Mouse (Mus musculus): ENCODE results near the gene Hps1.

Hps1 gene

DNA sequence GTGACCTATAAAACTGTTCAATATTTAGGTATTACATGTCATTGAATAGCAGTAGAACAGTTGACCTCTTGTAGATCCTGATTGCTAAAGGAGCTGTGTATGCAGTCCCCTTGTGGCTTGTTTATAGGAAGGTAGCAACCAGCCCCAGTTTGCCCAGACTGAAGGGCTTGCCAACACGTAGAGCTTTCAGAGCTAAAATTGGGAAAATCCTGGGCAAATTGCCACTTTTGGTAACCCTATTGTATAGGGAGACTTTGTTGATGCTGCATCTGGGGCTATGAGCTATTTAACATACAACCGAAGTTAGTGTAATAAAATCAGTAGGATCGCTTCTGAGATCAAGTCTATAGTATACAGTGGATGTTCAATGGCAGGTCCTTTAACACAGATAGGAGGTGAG lies 61.7 kb downstream of the Hps1 start:
- DNase-seq (ENCODE audit: extremely low read depth, low read depth, low spot score), result no peak

DNA sequence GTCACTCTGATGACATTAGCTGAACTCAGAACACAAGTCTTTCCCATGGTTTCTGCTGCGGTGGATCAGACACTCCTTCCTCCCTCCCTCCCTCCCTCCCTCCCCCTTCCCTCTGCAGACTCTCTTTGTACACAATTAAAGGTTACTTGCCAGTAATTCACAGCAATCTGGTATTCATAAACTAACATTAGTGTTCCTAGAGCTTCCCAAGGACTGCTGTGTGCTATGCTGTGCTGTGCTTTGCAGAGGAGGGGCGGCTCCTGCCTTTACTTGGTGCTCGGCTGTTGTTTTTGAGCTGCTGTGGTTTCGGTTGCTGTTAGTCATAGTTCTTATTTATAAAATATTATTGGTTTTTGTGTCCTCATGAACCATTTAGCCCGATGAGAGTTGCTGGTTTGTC lies 62.1 kb downstream of the Hps1 start:
- DNase-seq (ENCODE audit: extremely low read depth, low read depth, low spot score), result no peak

DNA sequence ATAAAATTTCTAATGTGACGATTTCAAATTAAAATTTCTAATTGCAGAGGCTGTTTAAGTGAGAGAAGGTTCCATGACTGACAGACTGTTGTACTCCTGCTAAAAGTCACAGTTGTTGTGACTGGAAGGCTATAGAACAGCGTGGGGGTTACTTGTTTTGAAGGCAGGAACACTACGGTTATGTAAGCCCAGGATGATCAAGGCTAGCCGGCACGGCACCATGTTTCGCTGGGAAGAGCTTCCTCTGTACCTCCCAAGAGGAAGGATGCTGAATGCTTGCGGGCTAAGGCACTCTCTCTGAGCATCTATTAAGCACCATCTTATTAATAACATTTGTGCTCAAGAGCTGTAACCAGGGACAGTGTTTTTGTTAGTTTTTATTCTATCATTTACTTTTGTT lies 63.3 kb downstream of the Hps1 start:
- DNase-seq (ENCODE audit: extremely low read depth, low read depth, low spot score), result no peak

DNA sequence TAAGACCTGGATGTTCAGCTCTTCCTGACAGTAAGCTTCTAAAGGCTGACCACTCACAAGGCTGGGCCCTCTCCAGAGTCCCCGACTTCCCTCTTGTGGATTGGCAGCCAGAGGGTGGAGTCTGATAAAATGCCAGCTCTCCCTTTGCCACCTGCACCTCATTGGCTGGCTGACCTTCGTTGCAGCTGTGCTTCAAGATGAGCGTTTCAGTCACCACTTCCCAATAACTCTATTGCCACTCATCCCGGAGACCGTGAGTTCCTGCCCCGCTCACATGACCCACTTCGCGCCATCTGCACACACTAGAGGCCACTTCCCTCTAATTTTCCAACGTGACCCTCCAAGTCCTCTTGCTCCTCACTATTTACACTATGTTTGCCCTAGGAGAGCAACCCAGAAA lies 66.0 kb downstream of the Hps1 start:
- DNase-seq (ENCODE audit: extremely low read depth, low read depth, low spot score), result no peak

Data from fat pad, adult 2 months (tissue).